Mouse (Mus musculus): ENCODE measurements around the gene Anpep.

The Anpep gene

DNA sequence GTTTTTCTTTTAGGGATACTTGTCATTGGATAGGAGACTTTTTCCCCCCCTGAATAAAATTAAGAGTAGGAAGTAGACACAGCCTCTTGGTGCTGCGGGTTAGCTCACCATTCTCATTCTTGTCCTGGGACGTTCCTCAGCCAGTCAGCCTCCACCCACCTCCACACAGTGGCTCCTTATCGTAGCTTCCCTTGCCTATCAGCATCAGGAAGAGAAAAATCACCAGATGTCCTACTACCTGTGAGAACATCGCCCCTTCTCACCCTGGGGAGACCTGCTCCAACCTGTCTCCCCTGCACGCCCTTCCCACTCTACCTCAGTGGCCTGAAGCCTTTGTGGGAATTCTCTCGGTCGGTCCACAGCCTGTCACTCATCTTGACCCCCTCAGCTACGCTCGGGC, at the start of gene Anpep:
Gene Anpep, minus strand, starts transcription at position 249 of the 400 bp plus-strand sequence.
- no peak for DNase-seq

DNA sequence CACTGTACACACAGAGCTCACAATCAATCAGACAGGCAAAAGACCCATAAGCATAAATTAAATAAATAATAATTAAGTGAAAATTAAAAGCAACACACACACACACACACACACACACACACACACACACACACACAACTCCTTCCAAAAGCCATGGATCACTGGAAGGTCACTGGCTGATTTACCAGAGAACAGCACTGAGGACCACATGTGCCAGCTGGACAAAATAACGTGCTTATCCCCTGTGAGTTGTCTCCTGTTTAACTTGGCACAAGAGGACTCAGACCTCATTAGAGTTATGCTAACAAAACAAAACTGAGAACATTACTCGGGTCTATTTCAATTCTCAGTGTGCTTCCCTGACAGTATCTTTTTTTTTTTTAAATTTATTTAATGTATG, 46.5 kb upstream of the Anpep start:
- peak; percentile 27 for DNase-seq

DNA sequence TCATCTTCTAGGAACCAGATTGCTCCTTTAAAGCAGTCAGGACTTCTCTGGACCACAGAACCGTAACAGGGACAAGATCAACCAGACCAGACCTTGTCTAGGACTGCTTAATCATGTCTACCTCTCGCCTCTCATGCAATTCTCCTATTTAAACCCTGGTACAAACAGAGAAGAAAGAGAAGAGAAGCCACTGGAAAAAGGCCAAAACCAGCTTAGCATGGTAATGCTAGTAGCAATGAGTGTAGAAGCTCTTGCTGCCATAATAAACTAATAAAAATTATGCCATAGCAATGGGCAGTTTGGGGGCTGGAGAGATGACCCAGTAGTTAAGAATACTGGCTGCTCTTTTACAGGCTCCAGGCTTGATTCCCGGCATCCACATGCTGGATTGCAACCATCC, 46.1 kb upstream of the Anpep start:
- DNase-seq = no peak

DNA sequence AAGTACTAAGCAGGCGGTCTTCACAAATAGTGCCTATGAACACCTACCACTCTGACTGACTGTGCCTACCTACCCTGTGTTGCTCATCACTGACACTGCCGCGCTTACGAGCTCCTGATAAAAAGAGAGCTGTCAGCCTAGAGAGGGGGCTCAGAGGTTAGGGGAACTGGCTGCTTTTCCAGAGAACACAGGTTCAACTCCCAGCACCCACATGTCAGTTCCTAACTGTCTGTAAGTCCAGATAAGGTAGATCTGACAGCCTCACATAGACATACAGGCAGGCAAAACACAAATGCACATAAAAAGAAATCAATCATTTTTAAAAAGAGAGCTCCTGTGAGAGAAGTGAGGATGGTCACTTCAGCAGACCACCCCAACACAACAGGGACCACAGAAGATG, 44.3 kb upstream of the Anpep start:
- DNase-seq = no peak

DNA sequence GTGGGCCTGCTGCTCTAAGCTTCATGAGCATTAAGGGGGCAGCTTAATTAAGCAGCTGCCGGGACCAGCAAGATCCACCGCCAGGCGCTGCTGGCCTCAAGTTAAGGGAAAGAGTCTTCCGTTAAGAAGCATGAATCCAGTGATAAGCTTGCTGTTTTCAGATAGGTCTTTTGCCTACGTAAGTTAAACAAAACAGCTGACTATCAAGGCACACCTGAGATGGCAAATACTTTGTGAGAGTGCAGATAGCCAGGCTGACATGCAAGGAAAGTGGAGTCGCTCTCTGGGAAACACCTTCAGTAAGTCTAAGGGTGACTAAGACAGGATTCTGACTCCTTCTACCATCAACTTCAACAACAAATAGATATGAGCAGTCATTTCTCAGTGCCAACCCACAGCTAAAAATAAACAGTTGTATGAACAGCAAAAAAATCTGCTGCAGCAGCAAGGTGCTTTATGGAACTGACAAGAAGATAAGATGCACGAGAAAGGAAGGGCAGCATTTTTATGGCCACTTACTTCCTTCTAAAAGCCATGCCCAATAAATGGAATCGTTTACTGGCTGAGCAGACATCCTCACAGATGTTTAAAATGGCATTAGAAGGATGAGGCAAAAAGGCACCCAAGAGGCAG, 42.4 kb upstream of the Anpep start:
- no peak for DNase-seq

DNA sequence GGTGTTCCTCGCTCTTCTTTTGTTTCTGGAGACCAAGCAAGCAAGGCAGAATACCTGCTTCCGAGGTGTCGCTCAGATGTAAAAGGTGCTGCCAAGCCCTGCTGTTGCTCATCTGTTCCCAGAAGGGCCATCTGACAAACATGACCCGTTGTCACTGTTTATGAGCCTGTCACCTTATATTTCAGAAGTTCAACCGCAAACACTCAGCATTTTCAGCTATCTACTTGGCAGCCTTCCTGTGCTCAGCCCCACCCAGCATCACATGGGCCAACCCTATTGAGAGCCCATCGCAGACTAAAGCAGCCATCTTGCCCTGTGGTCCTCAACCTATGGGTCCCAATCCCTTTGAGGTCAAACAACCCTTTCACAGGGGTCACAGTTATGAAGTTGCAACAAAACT, 39.9 kb upstream of the Anpep start:
- no peak for DNase-seq

DNA sequence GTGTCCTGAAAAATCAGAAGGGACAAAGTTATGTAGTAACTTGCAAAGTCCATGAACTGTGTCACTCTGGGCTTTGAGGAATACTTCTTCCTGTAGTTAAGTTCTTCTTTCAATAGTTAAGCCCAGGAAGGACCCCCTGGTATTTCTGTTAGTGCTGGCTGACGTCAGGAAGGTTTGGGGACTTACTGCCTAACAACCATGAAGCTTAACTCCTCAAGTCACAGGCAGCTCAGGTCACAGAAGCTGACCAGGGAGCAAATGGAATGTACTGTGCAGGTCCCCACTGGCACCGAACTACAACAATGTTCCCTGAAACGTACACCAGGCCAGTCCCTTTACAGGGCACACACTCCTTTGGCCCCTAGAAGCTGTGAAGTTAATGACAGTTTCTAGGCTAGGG, 34.4 kb upstream of the Anpep start:
- peak; percentile 31 for DNase-seq

DNA sequence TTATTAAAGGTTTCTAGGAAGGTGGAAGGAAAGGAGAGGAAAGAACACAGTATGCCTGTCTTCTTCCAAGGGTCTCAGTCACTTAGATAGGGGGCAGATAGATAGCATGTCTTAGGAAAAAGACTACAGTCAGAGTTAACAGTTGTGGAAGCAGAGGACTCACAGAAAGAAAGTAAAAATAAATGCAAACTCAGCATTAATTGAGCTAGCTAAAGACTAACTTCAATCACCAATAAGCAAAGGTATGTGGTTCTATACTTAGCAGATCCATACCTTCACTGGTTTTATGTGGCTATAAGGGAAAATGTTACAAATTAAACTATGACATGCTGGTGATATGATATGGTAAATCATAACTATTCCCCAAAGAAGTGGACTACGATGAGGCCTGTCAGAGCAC, 33.9 kb upstream of the Anpep start:
- DNase-seq = no peak

DNA sequence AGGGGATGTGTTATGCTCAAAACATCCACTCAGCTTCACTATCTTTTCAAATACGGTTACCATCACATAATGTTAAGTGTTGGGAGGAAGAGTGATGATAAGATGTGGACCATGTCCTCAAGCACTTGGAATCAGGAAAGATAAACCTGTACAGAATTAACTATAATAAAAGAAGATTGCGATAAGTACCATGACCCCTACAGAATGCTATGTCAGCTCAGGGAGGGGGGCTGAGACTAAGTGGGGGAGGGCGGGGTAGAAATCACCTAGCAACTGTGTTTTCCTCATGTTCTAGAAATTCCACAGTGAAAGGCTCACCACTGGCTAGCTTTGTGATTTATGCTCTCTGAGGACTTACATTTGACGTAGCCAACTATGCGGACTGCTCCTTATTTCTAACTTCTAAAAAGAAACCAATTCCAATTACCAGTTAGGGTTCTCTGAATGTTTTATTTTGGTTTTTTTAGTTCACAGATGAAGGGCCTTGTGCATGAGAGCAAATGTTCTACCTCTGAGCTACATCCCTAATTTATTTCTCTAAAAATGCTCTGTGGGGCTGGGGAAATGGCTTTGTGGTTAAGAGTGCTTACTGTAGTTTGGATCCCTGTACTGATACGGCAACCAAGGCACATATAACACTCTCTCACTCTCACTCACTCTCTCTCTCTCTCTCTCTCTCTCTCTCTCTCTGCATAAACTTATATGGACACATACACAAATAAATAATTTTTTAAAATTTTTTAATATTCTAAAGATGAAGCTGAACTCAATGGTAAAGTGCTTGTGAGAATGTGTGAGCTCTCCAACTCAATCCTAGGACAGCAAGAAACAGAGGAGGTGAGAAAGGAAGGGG, 31.9 kb upstream of the Anpep start:
- no peak for DNase-seq

DNA sequence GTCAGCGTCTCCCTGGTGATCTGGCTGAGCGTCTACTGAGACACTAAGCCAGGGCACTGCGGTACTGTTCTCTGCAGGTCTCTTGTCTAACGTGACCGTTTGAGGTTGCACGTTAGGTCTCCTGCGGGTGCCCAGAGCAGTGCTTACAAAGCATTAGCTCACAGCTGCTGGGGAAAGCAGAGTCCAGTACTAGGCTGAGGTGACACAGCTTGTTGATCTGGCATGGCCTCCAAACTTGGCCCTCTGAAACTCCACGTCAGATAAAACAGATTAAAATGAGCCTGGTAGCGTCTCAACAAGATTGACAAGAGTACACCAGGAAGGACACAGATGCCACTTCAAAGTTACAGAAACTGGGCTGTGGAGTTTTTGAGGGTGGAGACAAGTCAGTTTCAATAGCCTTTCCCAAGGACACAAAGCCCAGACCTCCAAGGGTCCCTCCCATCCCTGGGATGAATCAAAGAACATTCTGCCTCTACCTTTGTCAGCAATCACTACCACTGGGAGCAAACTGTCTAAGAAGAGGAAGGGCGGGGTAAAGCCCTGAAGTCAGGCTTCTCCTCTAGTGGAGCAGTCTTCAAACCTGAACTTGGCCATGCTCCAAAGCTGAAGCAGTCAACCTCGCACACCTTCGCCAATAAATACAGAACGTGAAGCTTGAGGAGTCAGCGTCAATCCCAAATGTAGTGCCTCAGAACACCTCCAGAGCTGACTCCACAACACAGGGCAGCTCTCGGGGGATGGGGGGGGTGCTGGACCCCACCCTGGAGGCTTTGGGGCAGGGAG, 29.8 kb upstream of the Anpep start:
- peak; percentile 68 for DNase-seq

DNA sequence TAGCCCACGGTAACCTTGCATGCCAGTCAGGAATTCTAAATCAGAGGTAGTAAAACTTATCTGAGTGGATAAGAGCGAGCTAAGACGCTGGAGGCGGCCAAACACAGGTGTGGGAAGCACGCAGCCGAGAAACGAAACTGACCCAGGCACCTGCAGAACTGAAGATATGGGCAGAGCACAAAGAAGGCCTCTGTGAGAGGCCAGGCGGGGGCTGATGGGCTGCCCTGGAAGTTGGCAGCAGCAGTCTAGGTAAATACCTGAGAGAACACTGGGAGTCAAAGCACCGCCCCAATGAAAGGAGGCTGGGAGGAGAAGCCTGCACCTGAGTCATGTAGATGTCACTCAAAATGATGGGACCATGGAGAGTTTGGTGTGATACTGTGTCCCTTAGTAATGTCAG, 27.7 kb upstream of the Anpep start:
- no peak for DNase-seq

DNA sequence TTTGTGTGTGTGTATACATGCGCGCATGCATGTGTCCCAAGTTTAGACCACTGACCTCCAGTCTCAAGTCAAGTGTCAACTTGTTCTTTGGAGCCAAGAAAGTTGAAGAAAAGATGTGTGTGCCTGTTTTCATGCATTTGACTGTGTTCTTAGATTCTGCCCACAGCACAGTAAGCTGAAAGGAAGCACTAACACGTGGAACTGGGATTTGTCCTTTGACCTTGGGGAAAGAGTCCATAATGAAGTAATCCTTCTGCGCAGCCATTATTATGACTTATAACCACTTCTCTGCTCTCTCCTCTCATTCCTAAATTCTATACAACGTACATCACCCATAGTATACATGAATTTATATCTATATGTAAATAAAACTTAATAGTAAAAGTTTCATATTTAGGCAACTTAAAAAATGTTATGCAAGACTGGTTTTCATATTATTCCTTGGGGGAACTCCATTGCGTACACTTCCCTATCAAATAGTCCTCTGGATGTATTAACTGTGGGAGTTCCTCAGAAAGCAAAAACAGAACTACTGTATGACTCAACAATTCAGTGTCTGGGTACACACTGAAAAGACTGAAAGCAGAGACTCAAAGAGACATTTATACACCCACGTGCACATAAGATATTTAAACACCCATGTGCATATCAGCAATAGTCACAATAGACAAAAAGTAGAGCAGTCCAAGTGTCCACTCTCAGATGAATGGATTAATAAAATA, 22.9 kb upstream of the Anpep start:
- no peak for DNase-seq

DNA sequence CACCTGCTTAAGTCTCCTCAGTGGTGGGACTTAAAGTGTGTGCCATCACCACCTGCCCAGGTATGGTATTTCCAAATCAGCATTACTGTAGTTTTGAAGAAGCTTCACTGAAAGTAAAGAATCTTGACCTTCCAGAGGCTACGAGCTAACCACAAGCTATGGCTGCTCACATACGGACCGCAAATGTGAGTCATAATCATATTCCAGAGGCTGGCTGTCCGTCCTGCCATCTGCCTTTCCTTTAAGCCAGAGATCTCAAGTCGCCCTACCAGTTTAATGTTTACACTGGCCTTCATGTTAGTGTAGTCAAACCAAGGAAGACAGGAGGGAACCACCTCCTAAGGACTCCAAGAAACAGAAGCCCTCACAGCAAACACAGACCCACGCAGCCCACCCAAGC, 21.0 kb upstream of the Anpep start:
- no peak for DNase-seq

DNA sequence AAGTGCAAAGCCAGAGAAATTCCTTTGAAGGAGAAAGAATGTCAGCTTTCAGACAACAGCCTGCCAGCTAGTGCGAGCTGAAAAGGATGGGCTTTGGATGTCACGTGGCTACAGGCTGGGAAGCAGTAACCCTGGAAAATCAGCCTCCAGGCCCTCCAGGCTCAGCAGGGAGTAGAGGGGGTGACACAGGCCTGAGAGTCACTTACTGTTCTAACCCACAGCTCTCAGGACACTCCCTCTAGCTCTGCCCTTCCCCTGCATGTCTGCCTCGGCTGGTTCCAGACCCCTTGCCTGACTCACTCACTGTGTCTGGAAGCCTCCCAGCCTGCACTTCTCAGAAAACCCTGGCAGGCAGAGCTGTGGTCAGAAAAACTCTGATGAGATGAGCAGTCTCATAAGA, 20.1 kb upstream of the Anpep start:
- DNase-seq = peak; percentile 42

DNA sequence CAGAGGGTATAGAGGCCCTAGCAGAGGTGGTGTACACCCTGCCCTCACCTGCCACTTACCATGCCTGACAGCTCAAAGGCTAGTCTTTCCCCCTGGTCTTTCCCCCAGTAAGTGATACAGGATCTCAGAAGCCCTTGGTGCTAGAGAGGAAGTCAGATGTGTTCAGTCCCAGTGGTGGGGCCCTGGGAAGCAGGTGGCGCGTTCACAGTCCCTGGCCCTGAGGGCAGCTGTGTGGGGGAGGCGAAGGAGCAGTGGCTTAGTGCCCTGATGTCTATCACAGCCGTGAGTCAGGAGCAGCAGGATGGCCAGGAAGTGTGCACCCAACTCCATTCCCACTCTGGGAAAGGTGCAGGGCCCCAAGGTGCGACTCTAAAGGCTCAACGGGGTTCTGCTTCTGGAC, 19.2 kb upstream of the Anpep start:
- DNase-seq = no peak

DNA sequence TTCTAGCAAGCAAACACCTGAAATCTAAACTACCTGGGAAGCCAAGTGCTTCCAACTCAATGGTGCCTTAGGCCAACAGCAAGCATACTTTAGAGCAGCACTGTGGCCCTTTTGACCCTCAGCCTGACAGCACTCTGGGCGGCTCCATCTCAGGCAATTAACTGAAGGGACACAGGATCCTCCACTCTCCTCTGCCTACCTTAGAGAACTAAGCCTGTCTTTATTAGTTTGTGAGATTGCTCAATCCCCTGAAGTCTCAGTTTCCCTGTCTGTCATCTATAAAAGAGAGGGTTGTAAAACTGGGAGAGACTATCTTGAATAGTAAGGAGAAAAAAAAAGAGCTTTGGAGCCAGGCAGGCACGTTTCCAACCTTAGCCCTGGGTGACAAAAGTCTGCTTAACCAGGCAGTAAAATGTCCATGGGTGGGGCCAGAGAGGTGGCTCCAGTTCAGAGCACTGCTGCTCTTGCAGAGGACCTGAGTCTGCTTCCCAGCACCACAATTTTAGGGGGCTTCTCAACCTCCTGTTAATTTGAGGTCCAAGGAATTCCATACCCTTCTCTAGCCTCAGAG, 17.7 kb upstream of the Anpep start:
- no peak for DNase-seq

DNA sequence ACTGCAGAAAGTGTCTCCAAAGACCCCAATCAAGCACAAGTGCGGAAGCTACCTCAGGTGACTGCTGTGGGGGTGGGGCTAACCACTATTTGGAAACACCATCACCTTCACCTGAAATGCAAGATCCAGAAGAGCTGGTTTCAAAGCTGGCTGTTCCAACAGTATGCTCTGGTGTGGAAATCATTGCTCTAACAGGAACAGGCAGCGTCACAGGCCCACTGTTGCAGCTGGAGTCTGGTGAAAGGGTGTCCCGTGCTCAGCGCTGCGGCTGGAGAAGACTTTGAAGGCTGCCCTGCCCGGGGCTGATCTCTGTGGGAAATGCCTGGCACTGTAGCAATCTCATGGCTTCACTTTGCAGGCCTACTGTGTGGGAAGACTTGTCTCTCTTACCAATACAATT, 12.5 kb upstream of the Anpep start:
- DNase-seq = no peak

DNA sequence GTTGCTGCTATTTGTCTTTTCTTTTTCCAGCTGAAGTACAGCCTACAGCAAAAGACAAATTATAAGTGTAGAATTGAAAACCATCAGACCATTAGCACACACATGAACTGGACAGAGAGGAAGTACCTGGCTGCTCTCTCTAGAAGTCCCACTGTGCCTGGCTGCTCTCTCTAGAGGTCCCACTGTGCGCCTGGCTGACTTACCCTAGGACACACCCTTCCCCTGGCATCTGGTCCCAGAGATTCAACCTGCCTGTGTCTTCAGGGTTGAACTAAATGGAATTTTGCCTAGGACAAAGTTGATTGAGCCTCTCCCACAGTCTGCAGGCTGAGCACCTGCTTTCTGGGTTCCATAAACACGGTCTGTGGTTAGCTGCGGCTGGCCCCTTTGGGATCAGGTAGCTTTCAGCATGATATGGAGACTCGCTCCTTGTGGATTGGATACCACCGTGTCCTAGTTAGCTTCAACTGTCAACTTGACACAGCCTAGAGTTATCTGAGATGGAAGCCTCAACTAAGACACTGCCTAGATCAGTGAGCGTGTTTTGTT, 11.0 kb upstream of the Anpep start:
- DNase-seq = no peak

DNA sequence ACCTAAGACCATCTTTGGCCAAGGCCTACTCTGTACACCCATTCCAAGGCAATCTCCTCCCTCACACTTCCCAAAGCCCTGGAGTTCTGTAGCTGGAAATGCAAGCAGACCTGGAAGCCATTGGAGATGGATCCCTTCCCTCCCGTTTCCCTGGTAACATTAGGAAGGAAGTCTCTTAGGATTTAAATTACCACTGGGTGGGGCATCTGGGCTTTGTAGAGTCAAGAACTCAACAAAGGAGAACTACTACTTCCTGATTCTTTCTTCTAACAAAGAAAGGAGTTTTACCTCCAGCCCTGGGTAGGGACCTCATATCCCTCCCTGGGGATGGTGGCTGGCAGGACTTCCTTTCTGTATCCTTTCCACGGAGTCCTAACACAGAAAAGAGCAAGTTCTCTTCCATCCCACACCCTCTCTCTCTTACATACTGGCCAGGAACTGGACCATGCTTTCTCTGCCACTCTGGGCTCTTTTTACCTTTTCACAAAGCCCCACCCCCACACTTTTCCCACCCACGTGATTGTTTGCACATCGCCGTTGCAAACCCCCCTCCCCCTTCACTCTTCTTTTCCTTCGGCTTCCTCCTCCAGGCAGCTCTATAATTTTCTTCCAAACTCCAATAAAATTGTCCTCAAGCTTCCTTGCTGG, 8.3 kb upstream of the Anpep start:
- DNase-seq = no peak

DNA sequence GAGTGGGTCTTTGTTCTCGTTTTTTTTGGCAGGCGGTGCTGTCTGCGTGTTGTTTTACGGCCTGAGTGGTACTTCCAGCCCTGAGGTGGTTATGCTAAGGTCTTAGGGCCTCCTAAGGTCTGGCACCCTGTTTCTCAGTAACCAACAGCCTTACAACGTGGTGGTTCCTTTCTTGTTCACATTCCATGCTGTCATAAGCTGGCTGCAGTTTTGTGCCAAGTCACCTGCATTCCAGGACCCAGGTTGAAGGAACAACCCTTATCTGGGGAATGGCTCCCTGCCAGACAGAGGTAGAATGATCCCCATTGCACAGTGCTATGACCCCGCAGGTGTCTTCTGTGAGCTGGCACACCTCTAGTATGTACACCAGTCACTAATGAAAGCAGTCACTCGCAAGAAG, 7.6 kb upstream of the Anpep start:
- peak; percentile 63 for DNase-seq

DNA sequence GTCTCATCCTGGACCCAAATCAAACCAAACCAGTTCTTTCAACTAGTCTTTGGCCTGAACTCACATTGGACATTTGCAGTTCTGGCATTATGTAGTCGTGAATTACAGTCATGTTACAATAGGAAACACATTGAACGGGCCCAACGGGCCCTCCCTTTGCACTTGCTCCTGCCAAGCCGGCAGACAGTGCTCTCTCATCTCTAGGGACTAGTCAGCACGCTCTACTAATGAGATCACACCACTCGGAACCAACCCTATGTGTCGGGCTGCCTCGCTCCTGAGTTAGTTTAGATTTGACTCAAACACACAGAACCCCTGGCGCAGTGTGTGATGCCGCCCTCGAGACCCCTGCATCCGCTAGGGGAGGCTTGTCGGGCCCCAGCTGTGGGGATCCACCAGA, 7.0 kb upstream of the Anpep start:
- DNase-seq = no peak
